Mouse (Mus musculus): ENCODE results near the gene Tmco3.
"Not testable (repeated sequence)": the region's sequence is repeated elsewhere in the genome, so short reads cannot be mapped to it uniquely, and the experiment has no call there.

Gene Tmco3

DNA sequence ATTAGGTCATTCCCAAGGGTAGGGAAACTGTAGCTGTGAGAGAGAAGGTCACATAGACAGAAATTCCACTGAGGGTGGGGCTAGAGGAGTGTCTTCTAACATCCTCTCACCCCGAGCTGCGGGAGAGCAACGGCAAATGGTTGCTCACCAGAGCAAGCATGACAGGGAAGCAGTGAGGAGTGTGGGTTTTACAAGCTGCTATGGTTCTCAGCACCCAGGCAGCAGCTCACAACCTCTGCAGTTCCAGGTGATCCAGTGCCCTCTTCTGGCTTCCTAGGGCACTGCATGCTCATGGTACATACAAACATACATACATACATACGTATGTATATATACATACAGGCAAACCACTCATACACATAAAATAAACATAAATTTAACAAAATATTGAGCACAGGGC, 17.9 kb downstream of the Tmco3 start:
- no peak for DNase-seq (ENCODE audit: extremely low read depth, insufficient read length, low spot score)

GRCm38 (mm10) chr8:13306309-13306909, 18.4 kb downstream of the Tmco3 start:
- DNase-seq (ENCODE audit: extremely low read depth, insufficient read length, low spot score) = no peak

- no peak for DNase-seq (ENCODE audit: extremely low read depth, insufficient read length, low spot score)
Observed at GRCm38 (mm10) chr8:13306916-13307315, 18.9 kb downstream of the Tmco3 start.

- no peak for DNase-seq (ENCODE audit: extremely low read depth, insufficient read length, low spot score)
Observed at GRCm38 (mm10) chr8:13314922-13315321, 26.9 kb downstream of the Tmco3 start.

DNA sequence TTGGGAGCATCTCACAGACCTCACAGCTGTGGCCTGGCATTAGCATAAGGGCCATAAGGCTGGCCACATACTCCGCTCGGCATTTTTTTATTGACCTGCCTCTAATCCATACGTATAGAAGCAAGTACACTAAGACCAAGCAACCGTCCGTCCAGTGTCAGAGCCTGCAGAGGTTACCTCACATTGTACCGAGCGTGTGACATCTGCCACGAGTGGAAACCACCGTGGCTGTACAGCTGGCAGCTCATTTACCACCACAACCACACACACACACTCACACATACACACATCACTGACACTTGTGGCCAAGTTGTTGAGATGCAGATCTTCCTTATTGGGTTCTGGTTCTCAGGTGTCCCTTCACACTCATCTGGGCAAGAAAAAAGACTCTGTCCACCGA, 28.7 kb downstream of the Tmco3 start:
- no peak for DNase-seq (ENCODE audit: extremely low read depth, insufficient read length, low spot score)

DNA sequence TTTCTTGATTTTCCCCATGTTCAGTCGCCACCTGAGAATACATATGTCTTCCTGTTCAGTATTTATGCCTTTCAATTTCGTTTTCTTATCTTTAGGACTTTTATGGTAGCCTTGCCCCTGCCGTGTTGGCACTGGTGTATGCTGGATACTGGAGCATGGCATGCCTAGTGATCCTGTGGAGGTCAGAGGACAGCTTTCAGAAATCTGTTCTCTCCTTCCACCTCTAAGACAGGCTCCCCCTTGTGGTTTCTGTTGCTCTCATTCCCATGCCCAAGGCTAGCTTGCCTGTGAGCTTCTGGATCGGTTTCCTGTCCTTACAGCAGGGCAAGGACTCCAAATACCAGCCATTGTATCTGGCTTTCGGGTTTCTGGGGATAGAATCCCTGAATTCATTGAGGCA, 38.6 kb downstream of the Tmco3 start:
- DNase-seq (ENCODE audit: extremely low read depth, insufficient read length, low spot score) = peak; percentile 25

DNA sequence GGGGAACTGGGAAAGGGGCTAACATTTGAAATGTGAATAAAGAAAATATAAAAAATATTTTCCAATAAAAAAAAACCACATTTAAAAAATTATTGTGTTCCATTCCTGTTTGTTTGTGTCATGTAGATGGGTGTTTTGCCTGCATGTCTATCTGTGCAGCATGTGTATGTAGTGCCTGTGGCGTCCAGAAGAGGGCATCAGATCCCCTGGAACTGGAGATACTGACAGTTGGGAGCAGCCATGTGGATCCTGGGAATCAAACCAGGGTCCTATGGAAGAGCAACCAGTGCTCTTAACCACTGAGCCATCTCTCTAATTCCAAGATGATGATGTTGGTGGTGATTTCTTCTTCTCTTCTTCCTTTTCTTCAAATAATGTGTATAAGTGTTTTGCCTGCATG, 46.7 kb downstream of the Tmco3 start:
- DNase-seq (ENCODE audit: extremely low read depth, insufficient read length, low spot score) = no peak

DNA sequence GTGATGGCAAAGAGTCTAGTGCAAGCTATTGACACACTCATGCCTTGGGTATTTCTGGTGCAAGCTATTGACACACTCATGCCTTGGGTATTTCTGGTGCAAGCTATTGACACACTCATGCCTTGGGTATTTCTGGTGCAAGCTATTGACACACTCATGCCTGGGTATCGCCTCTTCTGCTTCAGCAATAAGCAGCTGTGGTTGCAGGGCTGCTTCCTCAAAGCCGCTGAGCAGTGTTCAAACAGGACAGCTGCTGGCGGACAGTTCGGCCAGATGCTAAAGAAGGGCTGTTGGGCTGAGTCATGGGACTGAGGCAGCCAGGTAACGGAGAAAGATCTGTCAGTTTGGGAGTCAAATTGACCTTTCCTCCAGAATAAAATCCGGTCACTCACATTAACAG, 49.3 kb downstream of the Tmco3 start:
- DNase-seq (ENCODE audit: extremely low read depth, insufficient read length, low spot score) = not testable (repeated sequence)

- DNase-seq (ENCODE audit: extremely low read depth, insufficient read length, low spot score) = no peak
Observed at GRCm38 (mm10) chr8:13337678-13338077, 49.7 kb downstream of the Tmco3 start.

DNA sequence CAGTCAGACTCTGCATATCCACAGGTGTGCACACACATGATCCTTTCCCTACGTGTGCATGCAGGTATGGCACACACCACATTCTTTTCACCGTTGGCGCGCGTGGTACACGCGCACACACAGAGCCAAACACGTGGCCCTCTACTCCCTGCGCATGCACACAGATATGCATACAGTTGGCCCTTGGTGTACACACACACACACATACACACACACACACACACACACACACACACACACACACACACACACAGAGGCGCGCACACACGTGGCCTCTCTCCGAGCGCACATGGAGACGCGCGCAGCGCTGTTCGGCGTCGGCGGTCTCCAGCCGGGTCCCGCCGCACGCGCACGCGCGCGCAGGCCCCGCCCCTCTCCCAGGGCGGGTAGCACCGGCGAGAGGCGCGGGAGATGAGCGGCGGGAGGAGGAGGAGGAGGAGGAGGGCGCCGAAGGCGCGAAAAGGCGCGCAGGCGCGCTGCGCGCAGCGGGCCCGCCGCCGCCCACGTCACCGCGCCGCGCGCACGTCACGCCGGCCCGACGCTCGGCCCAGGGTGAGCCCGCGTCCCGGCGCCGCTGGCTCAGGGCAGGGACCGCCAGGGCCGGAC, 50.4 kb downstream of the Tmco3 start, which contains the start of gene Tfdp1:
Gene Tfdp1 (plus strand): TSS at position 497 of the 606 bp plus-strand sequence.
- DNase-seq (ENCODE audit: extremely low read depth, insufficient read length, low spot score) = peak; percentile 92

DNA sequence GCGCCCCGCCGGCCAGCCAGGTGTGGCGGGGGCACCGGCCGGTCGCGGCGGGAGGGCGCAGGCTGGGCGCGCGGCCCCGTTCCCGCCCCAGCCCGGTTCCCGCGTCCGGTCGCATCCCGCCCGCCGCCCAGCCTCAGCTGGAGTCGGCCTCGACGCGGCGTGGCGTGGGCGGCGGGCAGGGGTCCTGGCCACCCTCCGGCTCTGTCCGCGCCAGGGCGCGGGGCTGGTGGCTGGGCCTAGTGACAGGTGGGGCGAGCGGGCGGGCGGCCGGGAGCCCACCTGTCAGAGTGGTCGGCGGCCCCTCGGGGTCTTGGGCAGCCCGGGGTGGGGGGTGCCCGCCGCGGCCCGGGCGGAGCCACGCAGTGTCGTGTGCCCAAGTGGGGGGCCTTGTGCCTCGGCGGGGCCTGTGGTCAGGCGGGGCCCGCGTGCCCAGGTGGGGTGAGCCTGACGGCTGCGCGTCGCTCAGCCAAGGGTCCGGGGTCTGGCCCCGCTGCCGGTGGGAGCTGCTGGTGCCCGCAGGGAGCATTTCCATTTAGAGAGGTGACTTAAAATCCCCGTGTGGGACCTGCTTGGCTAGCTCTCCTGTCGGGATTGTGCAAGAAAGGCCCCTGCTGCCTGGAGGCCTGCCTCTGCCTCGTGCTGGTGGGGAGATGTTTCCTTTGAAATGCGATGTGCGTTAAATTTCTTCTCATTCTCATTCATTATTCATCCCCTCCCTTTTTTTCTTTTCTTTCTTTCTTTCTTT, 51.1 kb downstream of the Tmco3 start:
- peak; percentile 69 for DNase-seq (ENCODE audit: extremely low read depth, insufficient read length, low spot score)

DNA sequence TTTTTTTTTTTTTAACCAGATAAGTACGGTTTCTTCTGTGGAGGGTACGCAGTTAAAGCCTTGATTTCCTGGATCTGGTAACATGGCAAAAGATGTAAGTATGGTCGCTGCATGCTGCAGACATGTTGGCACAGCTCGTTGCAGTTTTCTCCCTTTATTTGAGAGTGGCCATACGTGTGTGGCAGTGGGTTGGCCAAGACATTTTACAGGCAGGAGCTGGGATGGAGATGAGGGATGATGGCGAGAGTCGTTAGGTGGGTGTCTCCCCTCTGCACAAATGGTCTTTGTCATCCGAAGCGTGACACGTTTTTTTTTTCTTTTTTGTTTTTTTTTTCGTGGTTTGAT, 51.6 kb downstream of the Tmco3 start:
- DNase-seq (ENCODE audit: extremely low read depth, insufficient read length, low spot score) = no peak

DNA sequence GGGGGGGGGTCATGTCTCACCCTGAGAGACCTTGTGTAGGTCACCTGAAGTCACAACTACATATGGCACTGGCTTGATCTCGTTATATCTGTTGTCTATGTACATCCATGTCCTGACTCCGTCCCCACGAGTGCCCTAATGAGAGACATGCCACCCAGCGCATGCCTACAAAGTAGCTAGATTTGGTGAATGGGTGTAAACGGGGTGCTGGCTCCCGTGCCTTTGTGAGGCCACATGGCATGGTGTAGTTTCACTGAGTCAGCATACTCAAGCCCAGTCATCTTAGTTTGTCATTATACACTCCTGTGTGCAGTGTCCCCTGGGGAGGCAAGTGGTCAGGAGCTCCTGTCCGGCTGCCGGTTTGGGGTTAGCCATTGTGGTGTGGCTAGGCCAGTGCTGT, 52.7 kb downstream of the Tmco3 start:
- peak; percentile 49 for DNase-seq (ENCODE audit: extremely low read depth, insufficient read length, low spot score)

DNA sequence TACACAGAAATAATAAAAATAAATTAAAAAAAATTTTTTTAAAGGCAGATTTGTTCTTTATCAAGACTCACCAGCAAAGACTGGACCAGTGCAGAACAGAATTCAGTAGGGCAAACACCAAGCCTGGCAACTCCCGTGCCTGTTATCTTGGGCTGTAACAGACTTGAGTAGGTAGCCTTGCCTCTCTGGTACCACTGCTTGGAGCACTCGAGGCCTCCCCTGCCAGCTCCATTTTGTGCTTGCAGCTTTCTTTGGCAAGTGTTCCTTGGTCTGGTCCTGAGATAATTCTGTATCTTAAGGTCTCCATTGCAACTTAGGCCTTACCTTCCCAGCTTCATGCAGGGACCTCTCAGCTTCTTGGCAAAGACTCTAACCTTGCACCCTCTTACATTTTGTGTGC, 54.4 kb downstream of the Tmco3 start:
- DNase-seq (ENCODE audit: extremely low read depth, insufficient read length, low spot score) = no peak

- DNase-seq (ENCODE audit: extremely low read depth, insufficient read length, low spot score) = no peak
Observed at GRCm38 (mm10) chr8:13343134-13343533, 55.1 kb downstream of the Tmco3 start.

GRCm38 (mm10) chr8:13350052-13350451, 62.1 kb downstream of the Tmco3 start:
- DNase-seq (ENCODE audit: extremely low read depth, insufficient read length, low spot score) = no peak

DNA sequence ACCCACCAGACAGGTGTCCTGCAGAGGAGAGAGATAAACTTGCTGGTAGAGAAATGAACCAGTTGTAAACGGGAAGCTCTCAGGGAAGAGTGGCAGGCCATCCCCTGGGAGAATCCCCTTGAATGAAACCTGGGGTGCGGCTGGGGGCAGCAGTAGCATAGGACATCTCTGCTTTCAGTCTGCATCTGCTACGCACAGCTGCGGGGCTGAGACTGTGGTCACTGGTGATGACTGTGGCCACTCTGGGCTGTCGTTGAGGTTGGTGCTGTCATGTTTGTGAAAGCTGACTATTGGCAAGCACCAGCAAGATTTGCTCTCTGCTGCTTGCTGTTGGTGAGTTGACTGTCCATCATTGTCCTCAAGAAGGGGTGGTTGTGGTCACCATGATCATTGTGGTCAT, 63.6 kb downstream of the Tmco3 start:
- DNase-seq (ENCODE audit: extremely low read depth, insufficient read length, low spot score) = no peak

DNA sequence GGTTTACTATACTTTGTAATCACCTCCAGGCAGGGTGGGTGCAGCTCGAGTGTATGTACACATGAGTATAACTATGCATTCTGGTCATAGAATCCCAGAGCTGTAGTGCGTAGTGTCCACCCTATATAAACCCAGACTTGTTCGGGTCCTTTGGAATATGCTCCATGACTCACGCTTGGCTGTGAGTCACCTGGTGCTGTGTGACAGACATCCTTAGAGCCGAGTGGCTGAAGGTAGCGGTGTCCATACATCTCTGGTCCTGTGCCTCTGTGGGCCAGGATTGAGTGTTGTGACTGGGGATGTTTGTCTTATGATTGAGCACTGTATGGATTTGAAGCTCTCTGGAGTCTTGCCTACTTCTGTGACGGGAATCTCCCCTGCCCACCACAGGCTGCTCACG, 64.6 kb downstream of the Tmco3 start:
- no peak for DNase-seq (ENCODE audit: extremely low read depth, insufficient read length, low spot score)

DNA sequence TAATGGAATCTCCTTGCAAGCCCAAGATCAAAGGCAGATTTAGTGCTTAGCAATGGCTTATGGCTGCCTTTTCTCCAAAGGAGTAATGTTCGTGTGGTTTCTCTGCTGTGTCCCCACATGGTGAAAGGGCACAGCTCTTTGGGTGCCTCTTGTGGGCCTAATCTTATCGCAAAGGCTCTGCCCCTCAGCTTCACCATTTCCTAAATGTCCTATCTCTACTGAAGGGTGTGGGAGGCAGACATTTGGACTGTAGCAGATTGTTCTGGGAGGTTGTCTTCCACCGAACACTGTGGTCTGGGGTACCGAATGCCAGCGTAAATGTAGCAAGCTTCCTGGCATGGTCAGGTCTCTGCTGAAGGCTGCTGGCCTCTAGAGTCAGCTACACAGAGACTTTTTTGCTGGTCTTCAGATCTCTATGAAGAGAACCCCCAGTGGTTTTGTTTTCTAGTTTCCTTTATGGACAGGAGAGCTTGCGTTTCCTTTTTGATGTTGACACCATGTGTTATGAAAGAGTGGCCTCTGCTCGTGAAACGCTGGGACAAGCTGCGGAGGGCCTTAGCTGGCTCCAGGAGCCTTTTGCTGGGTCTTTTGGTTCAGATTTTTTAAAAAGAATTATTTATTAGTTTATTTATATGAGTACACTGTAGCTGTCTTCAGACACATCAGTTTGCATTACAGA, 65.3 kb downstream of the Tmco3 start:
- DNase-seq (ENCODE audit: extremely low read depth, insufficient read length, low spot score) = no peak

- DNase-seq (ENCODE audit: extremely low read depth, insufficient read length, low spot score) = no peak
Observed at GRCm38 (mm10) chr8:13353883-13354282, 65.9 kb downstream of the Tmco3 start.

DNA sequence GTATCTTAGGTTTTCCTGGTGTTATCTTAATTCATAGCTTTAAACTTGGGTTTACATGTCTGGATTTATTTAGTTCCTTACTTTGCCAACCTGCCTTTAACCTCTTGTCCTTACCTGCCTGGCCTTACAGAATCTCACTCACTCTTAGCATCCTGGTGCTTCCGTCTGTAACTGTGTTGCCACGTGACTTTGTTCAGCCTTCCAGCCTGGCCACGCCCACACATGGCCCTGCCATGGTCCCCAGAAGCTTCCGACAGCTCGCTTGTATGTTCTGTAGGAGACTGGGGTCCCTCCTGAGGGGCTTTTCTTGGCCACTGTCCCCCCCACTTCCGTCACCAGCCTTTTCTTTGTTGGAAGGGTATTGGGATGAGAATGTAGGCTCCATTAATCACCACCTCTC, 68.2 kb downstream of the Tmco3 start:
- no peak for DNase-seq (ENCODE audit: extremely low read depth, insufficient read length, low spot score)

DNA sequence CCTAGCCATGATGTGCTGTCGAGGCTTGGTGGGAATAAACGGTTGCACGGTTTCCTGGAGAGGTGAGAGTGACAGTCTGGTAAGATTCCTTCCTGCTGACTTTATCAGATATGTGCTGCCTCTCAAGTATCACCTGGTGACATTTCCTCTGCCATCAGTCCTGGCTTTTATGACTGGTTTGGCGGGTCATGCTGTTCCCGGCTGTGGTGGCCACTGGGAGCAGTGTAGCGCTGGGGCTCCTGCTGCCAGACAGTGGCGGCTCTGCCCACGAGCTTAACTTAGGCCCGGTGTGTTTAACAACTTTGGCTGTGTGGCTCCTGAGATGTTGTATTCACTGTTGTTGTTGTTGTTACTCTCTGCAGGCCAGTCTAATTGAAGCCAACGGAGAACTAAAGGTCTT, 68.7 kb downstream of the Tmco3 start:
- no peak for DNase-seq (ENCODE audit: extremely low read depth, insufficient read length, low spot score)
